Mouse (Mus musculus) kidney, adult 10 weeks (tissue): Measurements from ENCODE around the gene Mea1. TPM values are rescaled to one million over a fixed set of nuclear protein-coding genes. Genes with fewer than 3 reads are reported as not detected.

Experiments used
- polyA plus RNA-seq: library from polyadenylated mRNA; stranded (reverse); fragments of 350-450 nt; fragmentation: Illumina TruSeq; extraction: RNeasy Lipid Tissue Mini Kit (QIAGEN cat#74804); gene quantifications from one replicate; pipeline ENCODE4 v1.2.3, GENCODE M21; 2014; ENCODE audit warnings: low read depth, low replicate concordance

Gene Mea1
- 5.7 TPM for polyA plus RNA-seq

GRCm38 (mm10) chr17:46678416-46678815 is at the start of gene Mea1:
Gene Mea1 (plus strand): TSS chr17:46678793.

GRCm38 (mm10) chr17:46645561-46646321 is 32.9 kb upstream of the Mea1 start, which contains the start of the genes Klc4 and Mrpl2:
Gene Klc4 (minus strand): TSS chr17:46646022.
Gene Mrpl2 (plus strand): TSS chr17:46646229.

GRCm38 (mm10) chr17:46650232-46651031 is 28.2 kb upstream of the Mea1 start, which contains the start of gene Cul7:
Gene Cul7 (plus strand): TSS chr17:46650337.

GRCm38 (mm10) chr17:46673850-46674529 is 4.6 kb upstream of the Mea1 start, which contains the start of gene Rrp36:
Gene Rrp36 (minus strand): TSS chr17:46674352.

GRCm38 (mm10) chr17:46680760-46681373 is 2.3 kb downstream of the Mea1 start, which contains the start of gene Klhdc3:
Gene Klhdc3 (minus strand): TSS chr17:46680914.

GRCm38 (mm10) chr17:46704887-46705835 is 26.6 kb downstream of the Mea1 start, which contains the start of gene Ppp2r5d:
Gene Ppp2r5d (minus strand): TSS chr17:46705111.

GRCm38 (mm10) chr17:46710959-46711597 is 32.5 kb downstream of the Mea1 start, which contains the start of gene Pex6:
Gene Pex6 (plus strand): TSS chr17:46711463.

GRCm38 (mm10) chr17:46728904-46729318 is 50.3 kb downstream of the Mea1 start, which contains the start of gene Gnmt:
Gene Gnmt (minus strand): TSS chr17:46729168.

Other genes starting within 250 kb of the Mea1 start
- gene Crip3, start 249.9 kb upstream of the Mea1 start, polyA plus RNA-seq: not detected
- gene Slc22a7, start 240.3 kb upstream of the Mea1 start, polyA plus RNA-seq: 9.3 TPM
- gene Ttbk1, start 191.1 kb upstream of the Mea1 start, polyA plus RNA-seq: 0.20 TPM
- gene Dnph1, start 182.1 kb upstream of the Mea1 start, polyA plus RNA-seq: 7.3 TPM
- gene Cul9, start 132.4 kb upstream of the Mea1 start, polyA plus RNA-seq: 3.1 TPM
- gene Srf, start 122.6 kb upstream of the Mea1 start, polyA plus RNA-seq: not detected
- 0.16 TPM for gene Ptk7, start 49.3 kb upstream of the Mea1 start, polyA plus RNA-seq
- gene Klc4, start 32.8 kb upstream of the Mea1 start, polyA plus RNA-seq: 0.36 TPM
- 2.3 TPM for gene Mrpl2, start 32.6 kb upstream of the Mea1 start, polyA plus RNA-seq
- gene Cul7, start 28.5 kb upstream of the Mea1 start, polyA plus RNA-seq: 0.12 TPM
- gene Rrp36, start 4.4 kb upstream of the Mea1 start, polyA plus RNA-seq: 2.3 TPM
- 3.4 TPM for gene Klhdc3, start 2.1 kb downstream of the Mea1 start, polyA plus RNA-seq
- 6.3 TPM for gene Ppp2r5d, start 26.3 kb downstream of the Mea1 start, polyA plus RNA-seq
- gene Pex6, start 32.7 kb downstream of the Mea1 start, polyA plus RNA-seq: 0.81 TPM
- 0.44 TPM for gene Gnmt, start 50.4 kb downstream of the Mea1 start, polyA plus RNA-seq
- gene Cnpy3, start 73.4 kb downstream of the Mea1 start, polyA plus RNA-seq: 0.65 TPM
- gene Ptcra, start 84.9 kb downstream of the Mea1 start, polyA plus RNA-seq: not detected
- 22.1 TPM for gene 2310039H08Rik, start 93.8 kb downstream of the Mea1 start, polyA plus RNA-seq
- gene Rpl7l1, start 103.9 kb downstream of the Mea1 start, polyA plus RNA-seq: 37.9 TPM
- gene Bicral, start 179.7 kb downstream of the Mea1 start, polyA plus RNA-seq: 10.0 TPM
- gene Tbcc, start 211.9 kb downstream of the Mea1 start, polyA plus RNA-seq: 1.2 TPM
- not detected for gene Prph2, start 231.7 kb downstream of the Mea1 start, polyA plus RNA-seq